Mouse (Mus musculus): ENCODE measurements at regions not wholly inside any gene's neighbourhood (a gene's known extent, or its start where the extent isn't known, plus 50 kb on each side); places are given as distances from the start of the nearest gene placed in this dataset.

- peaks cover 56% of the 10 kb centered on the region for H3K27me3 ChIP-seq (replicated peaks)
- no peaks in the 10 kb centered on the region for H3K36me3 ChIP-seq (replicated peaks in 1 of 2; ENCODE audit: control insufficient read depth in 1 of 2, insufficient read depth in 1 of 2, low read length in 1 of 2)
- no peak overlapping the region for H3K4me3 ChIP-seq (replicated peaks in 1 of 3; ENCODE audit: low read depth in 2 of 3, low read length in 2 of 3, poor library complexity in 1 of 3)
- in situ Hi-C loops (cut with MboI; ENCODE audit: low pct_ligation_motif_present, low pct_unique_long_range_greater_than_20kb, low sequenced_read_pairs), result no loop called here
- TF ChIP-seq RCOR1 (conservative IDR thresholded peaks at IDR 0.05; ENCODE audit: low read depth, low read length) (no peak), ZNF384 (IDR thresholded peaks at IDR 0.05; ENCODE audit: low read depth, low read length) (no peak), ZKSCAN1 (IDR thresholded peaks at IDR 0.05; ENCODE audit: borderline replicate concordance, low read depth, low read length) (no peak), NRF1 (IDR thresholded peaks at IDR 0.05; ENCODE audit: low read depth, low read length) (no peak), BHLHE40 (IDR thresholded peaks at IDR 0.05; ENCODE audit: low read depth, low read length) (no peak), SMC3 (IDR thresholded peaks at IDR 0.05; ENCODE audit: low read depth, low read length) (no peak), GABPA (IDR thresholded peaks at IDR 0.05; ENCODE audit: insufficient replicate concordance, low read depth, low read length) (no peak), EP300 (IDR thresholded peaks at IDR 0.05; ENCODE audit: low read length) (no peak), UBTF (IDR thresholded peaks at IDR 0.05; ENCODE audit: low read depth, low read length) (no peak), ETS1 (conservative IDR thresholded peaks at IDR 0.05; ENCODE audit: low read depth, low read length) (no peak), MYC (IDR thresholded peaks at IDR 0.05; ENCODE audit: low read depth, low read length) (no peak), KAT2A (IDR thresholded peaks at IDR 0.05; ENCODE audit: insufficient replicate concordance, low read length) (no peak), E2F4 (IDR thresholded peaks at IDR 0.05; ENCODE audit: insufficient replicate concordance, low read depth, low read length) (no peak), MEF2A (IDR thresholded peaks at IDR 0.05; ENCODE audit: borderline replicate concordance, low read depth, low read length) (no peak), TCF12 (IDR thresholded peaks at IDR 0.05; ENCODE audit: low read depth, low read length) (no peak), RAD21 (IDR thresholded peaks at IDR 0.05; ENCODE audit: low read depth, low read length) (no peak), MAFK (IDR thresholded peaks at IDR 0.05; ENCODE audit: insufficient replicate concordance, low read length) (no peak), HCFC1 (IDR thresholded peaks at IDR 0.05; ENCODE audit: low read depth, low read length) (no peak), POLR2A (IDR thresholded peaks at IDR 0.05; ENCODE audit: low read depth, low read length) (no peak), MXI1 (IDR thresholded peaks at IDR 0.05; ENCODE audit: low read depth, low read length) (no peak)
- no peak for DNase-seq (ENCODE audit: extremely low read depth)
- no peaks in the 10 kb centered on the region for H3K9me3 ChIP-seq (replicated peaks; ENCODE audit: low read length)
- H3K9ac ChIP-seq (ENCODE audit: insufficient read depth, low read depth), result no peak overlapping the region
- dilution Hi-C loops (cut with MboI; ENCODE audit: extremely low pct_ligation_motif_present, extremely low pct_unique_long_range_greater_than_20kb, low sequenced_read_pairs), result no loop called here
- H3K27ac ChIP-seq (ENCODE audit: insufficient read depth, low read depth), result no peak overlapping the region
- no peaks in the 10 kb centered on the region for H3K79me2 ChIP-seq (replicated peaks; ENCODE audit: control insufficient read depth, extremely low read depth, insufficient read depth, poor library complexity, severe bottlenecking)
- H3K4me2 ChIP-seq (ENCODE audit: insufficient read depth, low read depth, poor library complexity, severe bottlenecking), result no peak overlapping the region
- no peaks in the 10 kb centered on the region for H3K4me1 ChIP-seq (ENCODE audit: control insufficient read depth in 1 of 2, insufficient read depth in 2 of 2)
These were observed 213.4 kb upstream of the Rpl38 start for GRCm38 (mm10) chr11:114454876-114455330.

- Histone ChIP-seq H3K4me3 (replicated peaks in 1 of 3; ENCODE audit: low read depth in 2 of 3, low read length in 2 of 3, poor library complexity in 1 of 3) (no peak overlapping the region), H3K9ac (ENCODE audit: insufficient read depth, low read depth) (no peak overlapping the region), H3K4me1 (ENCODE audit: control insufficient read depth in 1 of 2, insufficient read depth in 2 of 2) (peaks cover 0 to 10% of the 10 kb centered on the region in 2 experiments; a peak in 2 of 4 replicates), H3K27ac (ENCODE audit: insufficient read depth, low read depth) (no peak overlapping the region), H3K4me2 (ENCODE audit: insufficient read depth, low read depth, poor library complexity, severe bottlenecking) (no peak overlapping the region), H3K36me3 (replicated peaks in 1 of 2; ENCODE audit: control insufficient read depth in 1 of 2, insufficient read depth in 1 of 2, low read length in 1 of 2) (no peaks in the 10 kb centered on the region), H3K27me3 (replicated peaks) (peaks cover 90% of the 10 kb centered on the region), H3K79me2 (replicated peaks; ENCODE audit: control insufficient read depth, extremely low read depth, insufficient read depth, poor library complexity, severe bottlenecking) (no peaks in the 10 kb centered on the region), H3K9me3 (replicated peaks; ENCODE audit: low read length) (no peaks in the 10 kb centered on the region)
- TF ChIP-seq IRF4 (IDR thresholded peaks at IDR 0.05; ENCODE audit: low read depth, low read length) (no peak), ELF1 (IDR thresholded peaks at IDR 0.05; ENCODE audit: low read depth, low read length) (no peak), MAZ (IDR thresholded peaks at IDR 0.05; ENCODE audit: low read depth, low read length) (no peak), NRF1 (IDR thresholded peaks at IDR 0.05; ENCODE audit: low read depth, low read length) (no peak), UBTF (IDR thresholded peaks at IDR 0.05; ENCODE audit: low read depth, low read length) (no peak), POLR2A (IDR thresholded peaks at IDR 0.05; ENCODE audit: low read depth, low read length) (no peak), E2F4 (IDR thresholded peaks at IDR 0.05; ENCODE audit: insufficient replicate concordance, low read depth, low read length) (no peak), ZNF384 (IDR thresholded peaks at IDR 0.05; ENCODE audit: low read depth, low read length) (no peak), MAFK (IDR thresholded peaks at IDR 0.05; ENCODE audit: insufficient replicate concordance, low read length) (no peak), ZMIZ1 (IDR thresholded peaks at IDR 0.05; ENCODE audit: low read depth, low read length) (no peak), RCOR1 (conservative IDR thresholded peaks at IDR 0.05; ENCODE audit: low read depth, low read length) (no peak), SMC3 (IDR thresholded peaks at IDR 0.05; ENCODE audit: low read depth, low read length) (no peak), MXI1 (IDR thresholded peaks at IDR 0.05; ENCODE audit: low read depth, low read length) (no peak), JUND (conservative IDR thresholded peaks at IDR 0.05; ENCODE audit: low read depth, low read length) (no peak), BHLHE40 (IDR thresholded peaks at IDR 0.05; ENCODE audit: low read depth, low read length) (no peak), NELFE (IDR thresholded peaks at IDR 0.05; ENCODE audit: low read depth, low read length) (no peak), CHD1 (IDR thresholded peaks at IDR 0.05; ENCODE audit: low read depth, low read length) (no peak), TCF12 (IDR thresholded peaks at IDR 0.05; ENCODE audit: low read depth, low read length) (no peak), SIN3A (IDR thresholded peaks at IDR 0.05; ENCODE audit: low read length) (no peak), MAX (IDR thresholded peaks at IDR 0.05; ENCODE audit: low read length) (no peak)
- in situ Hi-C loops (cut with MboI; ENCODE audit: low pct_ligation_motif_present, low pct_unique_long_range_greater_than_20kb, low sequenced_read_pairs), result no loop called here
- dilution Hi-C loops (cut with MboI; ENCODE audit: extremely low pct_ligation_motif_present, extremely low pct_unique_long_range_greater_than_20kb, low sequenced_read_pairs), result no loop called here
- no peak for DNase-seq (ENCODE audit: extremely low read depth)
These were observed 219.4 kb upstream of the Rpl38 start for GRCm38 (mm10) chr11:114448776-114449401.

Data from CH12.LX (cell line).